Mouse (Mus musculus) embryonic facial prominence, embryonic 11.5 days (tissue): ENCODE measurements around the gene Prl6a1. TPM values are rescaled to one million over a fixed set of nuclear protein-coding genes. Genes with fewer than 3 reads are reported as not detected.

Source experiments
- ATAC-seq: fragments of 200-750 bp; cut with Nextera tagmentation; replicated peaks from 2 replicates; pipeline ENCODE4 v1.8.0; 2017; ENCODE audit warnings: low read depth; ENCODE audit not compliant: insufficient number of reproducible peaks, low FRiP score, low TSS enrichment
- DNase-seq: peaks from one replicate; pipeline ENCODE4 v3.0.0-alpha.2; 2015; ENCODE audit warnings: low spot score
- H3K27ac ChIP-seq: fragments of 300-500 bp; sonication (generic); replicated peaks from 2 replicates; pipeline ENCODE4 v1.5.1; 2014; ENCODE audit warnings: mild to moderate bottlenecking, low read depth, low read length, control low read depth
- H3K27me3 ChIP-seq: fragments of 300-500 bp; sonication (generic); 2 replicates; pipeline ENCODE4 v1.6.1; 2014; ENCODE audit warnings: mild to moderate bottlenecking, low read length, moderate library complexity, mixed read lengths; ENCODE audit not compliant: control insufficient read depth, insufficient read depth
- H3K36me3 ChIP-seq: fragments of 300-500 bp; sonication (generic); replicated peaks from 2 replicates; pipeline ENCODE4 v1.6.1; 2014; ENCODE audit warnings: low read depth, mild to moderate bottlenecking, low read length, moderate library complexity, mixed read lengths; ENCODE audit not compliant: control insufficient read depth, insufficient read depth
- H3K4me1 ChIP-seq: fragments of 300-500 bp; sonication (generic); 2 replicates; pipeline ENCODE4 v1.6.1; 2014; ENCODE audit warnings: low read length, mixed read lengths; ENCODE audit not compliant: control insufficient read depth, insufficient read depth
- H3K4me2 ChIP-seq: fragments of 300-500 bp; sonication (generic); 2 replicates; pipeline ENCODE4 v1.6.1; 2014; ENCODE audit warnings: low read depth, mild to moderate bottlenecking, control low read depth, low read length, moderate library complexity
- H3K4me3 ChIP-seq: fragments of 300-500 bp; sonication (generic); 2 replicates; pipeline ENCODE4 v1.5.1; 2014; ENCODE audit warnings: low read depth, low read length, control low read depth
- H3K9ac ChIP-seq: fragments of 300-500 bp; sonication (generic); replicated peaks from 2 replicates; pipeline ENCODE4 v1.6.1; 2014; ENCODE audit warnings: mild to moderate bottlenecking, control low read depth, low read length
- H3K9me3 ChIP-seq: fragments of 300-500 bp; sonication (generic); replicated peaks from 2 replicates; pipeline ENCODE4 v1.6.1; 2016; ENCODE audit warnings: mild to moderate bottlenecking, low read length, inconsistent platforms, mixed read lengths; ENCODE audit not compliant: control insufficient read depth
- WGBS: fragments of 180-500 bp; shearing (Covaris S2); extraction: QIAGEN DNeasy Blood & Tissue Kit; methylation state at CpG from one replicate; pipeline ENCODE4 v1.1.7; 2014; 5-methylcytosine and 5-hydroxymethylcytosine counted together
- polyA plus RNA-seq: library from polyadenylated mRNA; unstranded; fragments of >200 nt; fragmentation: Nextera tagmentation; extraction: Ambion mirVana; gene quantifications from 2 replicates; pipeline ENCODE4 v1.2.1, GENCODE M21; 2014

Gene Prl6a1
- polyA plus RNA-seq = not detected in 2 replicates

DNA sequence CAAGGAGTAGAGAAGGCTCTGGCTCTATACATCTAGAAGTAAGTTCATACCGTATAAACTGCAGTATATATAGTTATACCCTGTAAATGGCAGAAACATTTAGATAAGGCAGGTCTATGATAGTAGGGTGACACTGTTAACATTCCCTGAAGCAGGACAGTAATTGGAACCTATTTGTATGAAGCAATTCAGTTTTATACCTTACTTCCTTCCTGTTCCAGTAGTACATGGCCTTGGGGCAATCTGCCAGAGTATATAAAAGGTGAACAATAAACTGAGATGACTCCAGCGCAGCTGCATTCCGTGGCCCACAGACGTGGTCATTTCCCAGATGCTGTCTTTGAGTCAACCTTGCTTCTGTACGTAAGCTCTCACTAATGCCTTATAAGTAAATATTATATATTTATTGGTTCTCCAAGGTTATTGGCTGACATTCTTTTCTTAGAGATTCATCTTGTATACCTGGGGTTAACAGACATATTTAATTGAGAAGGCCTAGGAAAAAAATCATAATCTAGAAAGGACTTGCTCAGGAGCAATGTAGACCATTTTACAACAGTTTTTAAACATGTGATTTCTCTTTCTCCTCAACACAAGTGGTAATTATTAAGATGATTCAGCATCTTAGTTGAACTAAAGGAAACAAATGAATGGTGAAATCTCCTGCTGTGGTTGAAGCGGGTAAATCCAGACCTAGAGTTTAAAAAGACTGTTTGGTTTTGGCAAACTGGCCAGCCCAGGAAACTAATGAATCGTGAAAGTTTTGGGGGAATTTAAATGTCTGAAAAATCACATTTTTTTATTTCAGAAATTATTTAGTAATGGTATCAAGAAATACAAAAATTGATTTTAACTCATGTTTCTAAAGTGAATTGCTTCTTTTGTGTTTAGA is at the start of gene Prl6a1:
Prl6a1 (plus strand) TSS at position 294 of the 892 bp plus-strand sequence.
- H3K36me3 ChIP-seq = no peaks in the 10 kb centered on the region
- DNase-seq (no peak), ATAC-seq (no peak)
- no peak within 1 kb of the TSS for H3K9ac ChIP-seq
- H3K9me3 ChIP-seq = no peaks in the 10 kb centered on the region
- 75% methylated on average over 7 of the region's 7 CpGs for WGBS
- no peaks in the 10 kb centered on the region for H3K27me3 ChIP-seq
- no peak within 1 kb of the TSS for H3K27ac ChIP-seq
- no peak within 1 kb of the TSS for H3K4me3 ChIP-seq
- no peaks in the 10 kb centered on the region for H3K4me1 ChIP-seq
- H3K4me2 ChIP-seq = no peak within 1 kb of the TSS

DNA sequence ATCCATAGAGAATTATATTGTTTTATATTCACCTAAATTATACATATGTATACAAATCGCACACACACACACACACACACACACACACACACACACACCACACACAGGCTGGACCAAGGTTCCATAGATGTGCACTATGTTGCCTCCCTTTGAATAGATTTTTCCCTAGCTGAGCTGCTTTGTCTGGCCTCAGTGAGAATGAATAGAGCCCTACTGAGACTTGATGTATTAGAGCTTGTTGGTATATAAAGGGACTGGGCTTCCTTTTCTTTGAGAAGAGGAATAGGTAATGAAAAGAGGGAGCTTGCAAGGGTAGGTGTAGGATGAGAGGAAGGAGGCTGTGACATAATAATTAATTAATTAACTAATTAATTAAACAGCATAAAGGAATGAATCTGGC is 22.6 kb downstream of the Prl6a1 start:
- 79% methylated on average over 1 of the region's 1 CpGs for WGBS
- Histone ChIP-seq H3K9ac (no peak overlapping the region), H3K9me3 (no peaks in the 10 kb centered on the region), H3K27ac (no peak overlapping the region), H3K4me3 (no peak overlapping the region), H3K4me1 (no peaks in the 10 kb centered on the region), H3K27me3 (no peaks in the 10 kb centered on the region), H3K4me2 (no peak overlapping the region), H3K36me3 (no peaks in the 10 kb centered on the region)
- no peak for DNase-seq
- ATAC-seq = no peak

DNA sequence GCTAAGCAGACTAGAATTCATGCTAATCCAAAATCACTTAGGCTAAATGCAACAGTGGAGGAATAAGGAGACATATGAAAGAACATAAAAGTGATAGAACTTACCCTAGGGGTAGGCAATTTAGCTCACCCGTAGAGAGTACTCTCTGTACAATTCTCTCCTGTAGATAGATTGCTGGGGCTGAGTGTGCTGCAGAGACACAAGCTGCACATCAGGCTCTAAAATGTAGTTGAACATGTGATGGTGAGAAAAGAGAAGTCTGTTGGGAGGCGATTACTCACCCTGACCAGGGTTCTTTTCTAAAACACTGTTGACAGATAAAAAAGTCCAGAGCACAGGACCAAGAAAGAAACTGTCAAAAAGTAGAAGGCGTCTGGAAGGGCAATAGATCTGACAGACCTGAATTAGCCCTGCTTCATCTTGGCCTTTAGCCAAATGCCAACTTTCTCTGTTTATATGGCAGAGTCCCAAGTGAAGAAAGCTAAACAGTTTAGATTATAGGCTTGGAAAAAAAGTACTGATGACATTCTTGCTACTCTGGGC is 30.4 kb downstream of the Prl6a1 start:
- ATAC-seq (no peak), DNase-seq (peak; percentile 19)
- H3K4me1 ChIP-seq = no peaks in the 10 kb centered on the region
- H3K9me3 ChIP-seq = no peaks in the 10 kb centered on the region
- H3K36me3 ChIP-seq = no peaks in the 10 kb centered on the region
- 78% methylated on average over 3 of the region's 3 CpGs for WGBS
- no peak overlapping the region for H3K27ac ChIP-seq
- no peak overlapping the region for H3K4me3 ChIP-seq
- H3K27me3 ChIP-seq = no peaks in the 10 kb centered on the region
- no peak overlapping the region for H3K9ac ChIP-seq
- H3K4me2 ChIP-seq = no peak overlapping the region

DNA sequence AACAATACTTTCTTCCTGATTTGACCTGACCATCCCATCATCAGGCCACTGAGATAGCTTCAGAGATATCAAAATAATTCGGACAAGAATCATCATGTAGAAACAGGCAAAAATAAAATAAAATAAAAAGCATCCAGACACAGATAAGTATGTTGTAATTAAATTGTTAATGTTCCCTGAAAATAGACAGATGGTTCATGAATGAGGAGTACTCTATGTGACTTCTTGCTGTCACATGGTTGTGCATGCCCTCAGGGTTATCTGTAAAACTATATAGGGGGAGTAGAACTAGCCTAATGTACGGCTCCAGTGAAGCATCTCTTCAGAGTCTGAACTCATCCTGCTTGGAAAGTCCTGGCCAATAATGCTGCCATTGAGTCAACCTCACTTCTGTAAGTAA is 32.9 kb downstream of the Prl6a1 start, which contains the start of gene Prl8a2:
Prl8a2 (plus strand) TSS at position 301 of the 400 bp plus-strand sequence.
- Histone ChIP-seq H3K9ac (no peak within 1 kb of the TSS), H3K36me3 (no peaks in the 10 kb centered on the region), H3K9me3 (no peaks in the 10 kb centered on the region), H3K4me3 (no peak within 1 kb of the TSS), H3K4me2 (no peak within 1 kb of the TSS), H3K27ac (no peak within 1 kb of the TSS), H3K27me3 (no peaks in the 10 kb centered on the region), H3K4me1 (no peaks in the 10 kb centered on the region)
- WGBS = 69% methylated on average over 2 of the region's 2 CpGs
- DNase-seq (no peak), ATAC-seq (no peak)

Other genes starting within 250 kb of the Prl6a1 start
- not detected in 2 replicates for gene Prl3d1, start 218.4 kb upstream of the Prl6a1 start, polyA plus RNA-seq
- gene Prl3d2, start 190.9 kb upstream of the Prl6a1 start, polyA plus RNA-seq = not detected in 2 replicates
- not detected in 2 replicates for gene Prl3d3, start 155.8 kb upstream of the Prl6a1 start, polyA plus RNA-seq
- gene Prl3c1, start 116.0 kb upstream of the Prl6a1 start, polyA plus RNA-seq = not detected in 2 replicates
- gene Prl3b1, start 70.8 kb upstream of the Prl6a1 start, polyA plus RNA-seq = 0.91 and 1.4 TPM in 2 replicates
- gene Prl3a1, start 53.2 kb upstream of the Prl6a1 start, polyA plus RNA-seq = not detected in 2 replicates
- gene Prl8a2, start 33.0 kb downstream of the Prl6a1 start, polyA plus RNA-seq = not detected in 2 replicates
- gene Prl2b1, start 78.2 kb downstream of the Prl6a1 start, polyA plus RNA-seq = not detected in 2 replicates
- gene Prl8a6, start 126.1 kb downstream of the Prl6a1 start, polyA plus RNA-seq = not detected in 2 replicates
- not detected in 2 replicates for gene Prl8a8, start 200.6 kb downstream of the Prl6a1 start, polyA plus RNA-seq